Mouse (Mus musculus): Measurements from ENCODE around the gene Ttf2.

DNA sequence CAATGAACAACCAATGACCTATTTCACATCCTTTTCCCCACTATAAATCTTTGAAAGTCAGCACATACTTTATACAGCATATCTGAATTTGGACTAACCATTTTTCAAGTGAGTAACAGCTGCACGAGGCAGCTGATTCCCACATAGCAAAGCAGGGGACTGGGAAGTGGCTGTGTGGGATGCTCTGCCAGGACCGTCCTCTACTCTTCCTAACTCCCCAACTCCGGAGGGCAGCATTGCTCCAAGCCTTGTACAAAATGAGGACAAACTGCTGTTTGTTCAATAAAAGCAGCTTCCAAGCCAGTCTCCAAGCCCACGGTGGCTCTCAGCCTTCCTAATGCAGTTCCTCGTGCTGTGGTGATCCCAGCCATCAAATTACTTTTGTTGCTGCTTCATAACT lies 58.8 kb downstream of the Ttf2 start:
- TF ChIP-seq CTCF (IDR thresholded peaks at IDR 0.05; ENCODE audit: low read depth, low read length) (no peak), TAL1 (conservative IDR thresholded peaks at IDR 0.05; ENCODE audit: low read depth, low read length) (no peak)

All from G1E (cell line).